Mouse (Mus musculus) testis, adult 2 months (tissue): ENCODE results near the gene St7l. TPM values are rescaled to one million over a fixed set of nuclear protein-coding genes. Genes with fewer than 3 reads are reported as not detected.

ENCODE experiments used
- H3K27ac ChIP-seq: fragments of 200-500 bp; 2 replicates; pipeline ENCODE4 v1.5.1; 2012; ENCODE audit warnings: low read depth, low read length; ENCODE audit not compliant: control insufficient read depth, insufficient read depth
- H3K27me3 ChIP-seq: fragments of 200-500 bp; 2 replicates; pipeline ENCODE4 v1.6.1; 2012; ENCODE audit warnings: mild to moderate bottlenecking, low read length, moderate library complexity; ENCODE audit not compliant: control insufficient read depth, insufficient read depth
- H3K36me3 ChIP-seq: fragments of 200-500 bp; 2 replicates; pipeline ENCODE4 v1.6.1; 2012; ENCODE audit warnings: mild to moderate bottlenecking, low read length; ENCODE audit not compliant: control insufficient read depth, insufficient read depth
- H3K4me1 ChIP-seq: fragments of 200-500 bp; 2 replicates; pipeline ENCODE4 v1.6.1; 2012; ENCODE audit warnings: low read length; ENCODE audit not compliant: control insufficient read depth, insufficient read depth
- H3K4me3 ChIP-seq: fragments of 200-500 bp; 2 replicates; pipeline ENCODE4 v1.5.1; 2012; ENCODE audit warnings: low read depth, mild to moderate bottlenecking, low read length, moderate library complexity, mixed read lengths; ENCODE audit not compliant: control insufficient read depth
- CTCF ChIP-seq: fragments of 200-500 bp; IDR thresholded peaks from 2 replicates; pipeline ENCODE4 v1.5.1; 2012; ENCODE audit warnings: low read depth, mild to moderate bottlenecking, inconsistent platforms, low read length, moderate library complexity; ENCODE audit not compliant: control insufficient read depth, insufficient read depth, insufficient replicate concordance
- POLR2A ChIP-seq: fragments of 200-500 bp; IDR thresholded peaks from 2 replicates; pipeline ENCODE4 v1.6.1; 2012; ENCODE audit warnings: low read depth, mild to moderate bottlenecking, inconsistent platforms, low read length, moderate library complexity; ENCODE audit not compliant: control insufficient read depth
- polyA plus RNA-seq: library from polyadenylated mRNA; depleted of rRNA; stranded (reverse); fragments of >200 nt; gene quantifications from 2 replicates; pipeline ENCODE4 v1.2.3, GENCODE M21; 2012

St7l gene
- polyA plus RNA-seq, 1 experiment, result 16.4 TPM

DNA sequence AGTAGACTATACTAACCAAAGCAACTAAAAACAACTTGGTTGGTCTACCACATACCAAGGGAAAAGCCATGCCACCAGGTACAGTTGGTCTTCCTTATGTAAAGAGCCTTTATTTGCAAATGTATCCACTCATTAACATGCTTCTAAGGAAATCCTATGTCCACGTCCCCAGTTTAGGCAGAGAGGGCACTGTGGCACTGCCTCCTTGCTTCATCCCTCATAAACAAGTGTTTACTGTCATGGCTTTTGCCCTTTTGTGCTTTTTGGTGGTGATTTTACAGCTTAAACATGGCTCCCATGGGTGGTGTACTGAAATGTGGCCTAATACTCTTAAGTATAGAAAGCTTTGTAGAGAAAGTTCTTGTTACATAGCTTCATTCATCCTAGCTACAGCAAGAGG, 43.4 kb upstream of the St7l start:
- Histone ChIP-seq H3K27ac (no peak overlapping the region), H3K4me1 (peaks cover 16% of the 10 kb centered on the region), H3K4me3 (no peak overlapping the region), H3K27me3 (no peaks in the 10 kb centered on the region), H3K36me3 (peaks cover 1% of the 10 kb centered on the region; the same call in 1 of the 2 replicates)
- TF ChIP-seq POLR2A (no peak), CTCF (no peak)

DNA sequence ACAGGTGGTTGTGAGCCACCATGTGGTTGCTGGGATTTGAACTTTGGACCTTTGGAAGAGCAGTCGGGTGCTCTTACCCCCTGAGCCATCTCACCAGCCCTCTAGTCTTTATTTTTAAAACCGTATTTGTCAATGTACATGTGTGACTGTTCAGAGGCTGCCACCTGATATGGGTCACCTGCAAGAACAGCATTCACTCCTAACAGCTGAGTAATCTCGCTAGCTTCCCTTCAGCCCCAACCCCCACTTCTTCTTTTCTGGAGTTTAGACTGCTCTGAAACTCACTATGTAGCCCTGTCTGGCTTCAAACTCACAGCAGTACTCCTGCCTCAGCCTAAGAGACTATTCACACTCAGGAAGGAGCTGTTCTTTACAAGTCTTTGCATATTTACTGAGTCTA, 41.4 kb upstream of the St7l start:
- Histone ChIP-seq H3K4me1 (peaks cover 13% of the 10 kb centered on the region), H3K27ac (no peak overlapping the region), H3K36me3 (peaks cover 1% of the 10 kb centered on the region; the same call in 1 of the 2 replicates), H3K27me3 (no peaks in the 10 kb centered on the region), H3K4me3 (no peak overlapping the region)
- TF ChIP-seq CTCF (no peak), POLR2A (no peak)

DNA sequence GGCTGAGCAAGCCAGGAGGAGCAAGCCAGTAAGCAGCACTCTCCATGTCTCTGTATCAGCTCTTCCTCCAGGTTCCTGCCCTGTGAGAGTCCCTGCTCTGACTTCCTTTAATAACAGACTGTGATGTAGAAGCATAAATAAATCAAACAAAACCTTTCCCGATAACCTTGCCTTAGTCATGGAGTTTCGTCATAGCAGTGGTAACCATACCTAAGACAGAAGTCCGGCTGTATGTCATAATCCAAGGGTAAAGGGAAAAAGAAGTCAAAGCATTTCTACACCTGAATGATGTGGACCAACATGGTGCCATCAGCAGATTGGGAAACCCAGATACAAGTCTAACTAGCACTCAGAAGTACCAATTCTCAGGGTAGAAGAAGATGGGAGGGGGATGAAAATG, 28.0 kb upstream of the St7l start:
- H3K27ac ChIP-seq, result no peak overlapping the region
- TF ChIP-seq CTCF, result no peak
- TF ChIP-seq POLR2A, result no peak
- H3K27me3 ChIP-seq, result no peaks in the 10 kb centered on the region
- no peaks in the 10 kb centered on the region for H3K4me1 ChIP-seq
- H3K4me3 ChIP-seq, result no peak overlapping the region
- H3K36me3 ChIP-seq, result peaks cover 2% of the 10 kb centered on the region

- H3K4me3 ChIP-seq, result no peak overlapping the region
- no peaks in the 10 kb centered on the region for H3K27me3 ChIP-seq
- H3K4me1 ChIP-seq, result no peaks in the 10 kb centered on the region
- H3K36me3 ChIP-seq, result no peaks in the 10 kb centered on the region
- TF ChIP-seq CTCF (no peak), POLR2A (no peak)
- H3K27ac ChIP-seq, result no peak overlapping the region
These were observed 22.8 kb upstream of the St7l start for GRCm38 (mm10) chr3:104841049-104841448.

- H3K4me1 ChIP-seq, result no peaks in the 10 kb centered on the region
- no peak overlapping the region for H3K4me3 ChIP-seq
- no peaks in the 10 kb centered on the region for H3K27me3 ChIP-seq
- no peak for TF ChIP-seq CTCF
- TF ChIP-seq POLR2A, result no peak
- H3K27ac ChIP-seq, result no peak overlapping the region
- no peaks in the 10 kb centered on the region; the same call in 1 of the 2 replicates for H3K36me3 ChIP-seq
These were observed 17.2 kb upstream of the St7l start for GRCm38 (mm10) chr3:104846601-104847000.

DNA sequence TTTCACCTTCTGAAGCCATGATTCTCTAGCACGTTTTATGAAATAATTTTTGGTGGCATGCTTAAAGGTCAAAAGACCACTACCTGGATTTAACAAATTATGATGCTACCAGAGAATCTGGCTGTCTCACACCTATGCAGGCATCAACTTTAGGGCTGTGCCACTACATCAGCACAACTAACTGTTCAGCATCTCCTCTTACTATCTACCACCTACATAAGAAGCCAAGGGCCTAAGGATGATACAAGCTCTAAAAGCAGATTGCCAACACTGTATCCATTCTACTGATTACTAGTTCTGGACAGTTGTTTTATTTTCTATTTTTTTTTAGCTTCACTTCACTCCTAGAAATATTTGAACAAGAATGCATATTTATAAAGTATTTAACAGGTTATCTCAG, 9.3 kb upstream of the St7l start:
- Histone ChIP-seq H3K4me1 (no peaks in the 10 kb centered on the region), H3K4me3 (no peak overlapping the region), H3K27me3 (no peaks in the 10 kb centered on the region), H3K27ac (no peak overlapping the region), H3K36me3 (no peaks in the 10 kb centered on the region)
- TF ChIP-seq POLR2A (no peak), CTCF (no peak)

DNA sequence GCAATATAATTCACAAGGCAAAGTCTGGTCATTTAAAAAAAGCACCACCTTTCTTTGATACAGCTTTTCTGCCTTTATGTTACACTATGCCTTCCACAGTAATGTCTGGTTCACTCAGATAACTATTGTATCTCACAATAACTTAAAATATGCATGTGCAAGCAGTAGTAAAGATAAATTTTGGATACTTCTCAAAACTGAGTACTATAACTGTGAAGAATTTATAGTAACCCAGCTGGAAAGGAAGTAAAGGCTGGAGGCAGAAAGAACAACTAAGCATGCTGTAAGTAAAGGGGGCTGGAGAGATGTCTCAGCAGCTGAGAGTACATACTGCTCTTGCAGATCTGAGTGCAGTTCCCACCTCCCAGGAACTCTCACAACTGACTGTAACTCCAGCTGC, 8.9 kb upstream of the St7l start:
- H3K27ac ChIP-seq, result no peak overlapping the region
- no peak overlapping the region for H3K4me3 ChIP-seq
- no peaks in the 10 kb centered on the region for H3K27me3 ChIP-seq
- TF ChIP-seq POLR2A, result no peak
- no peaks in the 10 kb centered on the region for H3K36me3 ChIP-seq
- H3K4me1 ChIP-seq, result no peaks in the 10 kb centered on the region

DNA sequence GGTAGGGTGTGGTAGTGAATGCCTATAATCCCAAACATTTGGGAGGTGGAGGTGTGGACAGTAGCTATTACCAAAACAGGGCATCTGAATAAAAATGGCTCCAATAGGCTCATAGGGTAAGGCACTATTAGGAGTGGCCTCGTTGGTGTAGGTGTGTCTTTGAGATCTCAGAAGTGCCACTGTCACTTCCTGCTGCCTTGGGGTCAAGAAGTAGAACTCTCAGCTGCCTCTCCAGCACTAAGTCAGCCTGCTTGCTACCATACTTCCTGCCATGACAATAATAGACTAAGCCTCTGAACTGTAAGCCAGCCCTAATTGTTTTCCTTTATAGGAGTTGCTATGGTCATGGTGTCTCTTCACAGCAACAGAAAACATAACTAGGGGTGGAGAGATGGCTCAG, 7.7 kb upstream of the St7l start:
- Histone ChIP-seq H3K27ac (no peak overlapping the region), H3K27me3 (no peaks in the 10 kb centered on the region), H3K4me1 (no peaks in the 10 kb centered on the region), H3K4me3 (no peak overlapping the region), H3K36me3 (no peaks in the 10 kb centered on the region)
- TF ChIP-seq POLR2A (no peak), CTCF (no peak)
